Comparison of ENCODE assay signal across 29 mouse cellular contexts in genomic region chr14:9960396-9960795, GRCm38 (mm10).
DNase-seq lines count a peak whose midpoint lies in the region; TF ChIP-seq lines count a peak whose summit lies in the region.
"Had no signal": no experiment of that assay in that cellular context is flagged by ENCODE, and none has a peak within 500 bp of the region (broad histone marks: within the 10 kb centered on the region; RNA-seq: fewer than 3 reads in every experiment).

No protein-coding gene starts in this region.

- TF ChIP-seq POLR2A in brain, embryonic 14.5 days (IDR thresholded peaks at IDR 0.05; ENCODE audit: borderline replicate concordance, extremely low read depth, insufficient read depth, insufficient read length, poor library complexity, severe bottlenecking), result no peak
- TF ChIP-seq POLR2A in cerebellum, adult 2 months (IDR thresholded peaks at IDR 0.05; ENCODE audit: borderline replicate concordance, insufficient read depth, low read length), result no peak

- DNase-seq in embryo, embryonic 10.5 days (ENCODE audit: low spot score), result peak; percentile 2
- DNase-seq in embryo, embryonic 11 days, result no peak
- DNase-seq in retina, postnatal 1 day, result peak; percentile 9
- DNase-seq in retina, embryonic 14.5 days (ENCODE audit: low spot score), result no peak
- peak; percentile 4 for DNase-seq in NIH3T3 (ENCODE audit: low read depth)
- peak; percentile 31 for DNase-seq in brain, embryonic 14.5 days (ENCODE audit: low read depth)
- no peak for DNase-seq in urinary bladder, postnatal 14 days (ENCODE audit: low spot score)
- no peak for DNase-seq in cerebellum, adult 2 months
- DNase-seq: adrenal gland, postnatal 10 days; adrenal gland, postnatal 36 days; B cell, adult 2 months; cerebellum, adult 18-20 months; cerebellum, adult 9-11 months; cerebellum, postnatal 25 days; gastrocnemius, postnatal 25 days; heart, adult 18-20 months; heart, postnatal 10 days; heart, postnatal 36 days; kidney, adult 11 months had no signal

- H3K27ac ChIP-seq in cerebellum, adult 2 months (ENCODE audit: insufficient read depth, low read length), result no peak overlapping the region
- H3K27ac ChIP-seq: embryonic facial prominence, embryonic 12.5 days; forebrain, embryonic 10.5 days; forebrain, embryonic 13.5 days; heart, embryonic 15.5 days; hindbrain, embryonic 10.5 days; hindbrain, embryonic 13.5 days; intestine, embryonic 15.5 days had no signal

- no peaks in the 10 kb centered on the region for H3K27me3 ChIP-seq in cerebellum, adult 2 months (ENCODE audit: control insufficient read depth, insufficient read depth, low read length)
- H3K27me3 ChIP-seq: CH12.LX; embryonic facial prominence, embryonic 12.5 days; forebrain, embryonic 13.5 days; heart, embryonic 12.5 days; heart, embryonic 15.5 days; hindbrain, embryonic 13.5 days; intestine, embryonic 15.5 days had no signal

- no peak overlapping the region for H3K4me3 ChIP-seq in cerebellum, adult 2 months (replicated peaks; ENCODE audit: insufficient read depth, low read depth, low read length)
- H3K4me3 ChIP-seq: embryonic facial prominence, embryonic 12.5 days; erythroblast, embryonic 14.5 days; forebrain, embryonic 10.5 days; forebrain, embryonic 13.5 days; heart, embryonic 12.5 days; heart, embryonic 15.5 days; hindbrain, embryonic 10.5 days; hindbrain, embryonic 13.5 days; intestine, embryonic 15.5 days had no signal

- TF ChIP-seq CTCF in brain, embryonic 14.5 days (IDR thresholded peaks at IDR 0.05; ENCODE audit: borderline replicate concordance, extremely low read depth, insufficient read depth, insufficient read length), result no peak
- TF ChIP-seq CTCF in cerebellum, adult 2 months (IDR thresholded peaks at IDR 0.05; ENCODE audit: borderline replicate concordance, insufficient read depth, low read depth, low read length), result no peak

- H3K4me1 ChIP-seq in cerebellum, adult 2 months (ENCODE audit: control insufficient read depth, insufficient read depth, low read length), result no peaks in the 10 kb centered on the region
- H3K4me1 ChIP-seq: embryonic facial prominence, embryonic 12.5 days; forebrain, embryonic 10.5 days; forebrain, embryonic 13.5 days; heart, embryonic 12.5 days; heart, embryonic 15.5 days; hindbrain, embryonic 10.5 days; hindbrain, embryonic 13.5 days; intestine, embryonic 15.5 days had no signal

- 45% methylated on average over 2 of the region's 2 CpGs for WGBS in cerebellum, adult 2 months

Comparison
In these comparisons a context has a peak if more than half of its experiments do, and no peak if none do; other contexts are left out.
1. DNase-seq: peak in embryo, embryonic 10.5 days (single experiment), retina, postnatal 1 day (single experiment), NIH3T3 (single experiment) and brain, embryonic 14.5 days (single experiment); none in embryo, embryonic 11 days (single experiment), retina, embryonic 14.5 days (single experiment), urinary bladder, postnatal 14 days (single experiment) and cerebellum, adult 2 months (0 of 2).